Mouse (Mus musculus): Measurements from ENCODE around the gene Tnfsf15. TPM values are rescaled to one million over a fixed set of nuclear protein-coding genes. Genes with fewer than 3 reads are reported as not detected.

Gene Tnfsf15
- polyA plus RNA-seq, 1 experiment, result 0.29 TPM

GRCm38 (mm10) chr4:63740761-63741160, 4.2 kb downstream of the Tnfsf15 start:
- Histone ChIP-seq H3K27me3 (ENCODE audit: control insufficient read depth, insufficient read depth, insufficient read length) (no peaks in the 10 kb centered on the region), H3K4me2 (ENCODE audit: low read depth) (no peak overlapping the region), H3K36me3 (ENCODE audit: control insufficient read depth, insufficient read depth) (no peaks in the 10 kb centered on the region), H3ac (ENCODE audit: control insufficient read depth, insufficient read length) (no peak overlapping the region), H3K4me3 (no peak overlapping the region), H3K79me2 (ENCODE audit: control insufficient read depth, insufficient read depth) (no peaks in the 10 kb centered on the region)
- no peak for TF ChIP-seq MYOG (IDR thresholded peaks at IDR 0.05; ENCODE audit: control insufficient read depth in 1 of 3, insufficient read depth in 1 of 3, insufficient read length in 2 of 3, low read depth in 2 of 3)
- TF ChIP-seq REST (IDR thresholded peaks at IDR 0.05; ENCODE audit: insufficient read depth, insufficient read length), result no peak
- TF ChIP-seq USF1 (IDR thresholded peaks at IDR 0.05; ENCODE audit: low read depth), result no peak
- no peak for TF ChIP-seq TCF3 (IDR thresholded peaks at IDR 0.05; ENCODE audit: insufficient read length, low read depth)
- TF ChIP-seq CEBPB (IDR thresholded peaks at IDR 0.05; ENCODE audit: insufficient read depth, poor library complexity, severe bottlenecking), result no peak
- TF ChIP-seq POLR2A (IDR thresholded peaks at IDR 0.05; ENCODE audit: insufficient read length, low read depth), result no peak
- TF ChIP-seq MYOD1 (IDR thresholded peaks at IDR 0.05; ENCODE audit: control insufficient read depth in 1 of 3, insufficient read length in 2 of 3, low read depth in 2 of 3), result no peak
- no peak for TF ChIP-seq POLR2AphosphoS2 (IDR thresholded peaks at IDR 0.05; ENCODE audit: insufficient read length, low read depth)
- no peak for TF ChIP-seq SRF (IDR thresholded peaks at IDR 0.05; ENCODE audit: control insufficient read depth, insufficient read length, low read depth)

- Histone ChIP-seq H3ac (ENCODE audit: control insufficient read depth, insufficient read length) (no peak overlapping the region), H3K4me3 (no peak overlapping the region), H3K4me2 (ENCODE audit: low read depth) (no peak overlapping the region), H3K27me3 (ENCODE audit: control insufficient read depth, insufficient read depth, insufficient read length) (no peaks in the 10 kb centered on the region), H3K36me3 (ENCODE audit: control insufficient read depth, insufficient read depth) (no peaks in the 10 kb centered on the region), H3K79me2 (ENCODE audit: control insufficient read depth, insufficient read depth) (no peaks in the 10 kb centered on the region)
- TF ChIP-seq SRF (IDR thresholded peaks at IDR 0.05; ENCODE audit: control insufficient read depth, insufficient read length, low read depth) (no peak), MAX (IDR thresholded peaks at IDR 0.05; ENCODE audit: low read depth) (no peak), E2F4 (IDR thresholded peaks at IDR 0.05; ENCODE audit: insufficient read depth) (no peak), CEBPB (IDR thresholded peaks at IDR 0.05; ENCODE audit: insufficient read depth, poor library complexity, severe bottlenecking) (no peak), POLR2A (IDR thresholded peaks at IDR 0.05; ENCODE audit: insufficient read length, low read depth) (no peak), USF1 (IDR thresholded peaks at IDR 0.05; ENCODE audit: low read depth) (no peak), TCF12 (IDR thresholded peaks at IDR 0.05; ENCODE audit: insufficient read depth, poor library complexity, severe bottlenecking) (no peak), TCF3 (IDR thresholded peaks at IDR 0.05; ENCODE audit: insufficient read length, low read depth) (no peak), POLR2AphosphoS2 (IDR thresholded peaks at IDR 0.05; ENCODE audit: insufficient read length, low read depth) (no peak), REST (IDR thresholded peaks at IDR 0.05; ENCODE audit: insufficient read depth, insufficient read length) (no peak), MYOG (IDR thresholded peaks at IDR 0.05; ENCODE audit: control insufficient read depth in 1 of 3, insufficient read depth in 1 of 3, insufficient read length in 2 of 3, low read depth in 2 of 3) (no peak), MYOD1 (IDR thresholded peaks at IDR 0.05; ENCODE audit: control insufficient read depth in 1 of 3, insufficient read length in 2 of 3, low read depth in 2 of 3) (no peak)
These were observed 4.9 kb downstream of the Tnfsf15 start for GRCm38 (mm10) chr4:63740001-63740400.

GRCm38 (mm10) chr4:63739524-63739923, 5.4 kb downstream of the Tnfsf15 start:
- Histone ChIP-seq H3K4me3 (no peak overlapping the region), H3K4me2 (ENCODE audit: low read depth) (no peak overlapping the region), H3K27me3 (ENCODE audit: control insufficient read depth, insufficient read depth, insufficient read length) (no peaks in the 10 kb centered on the region), H3K36me3 (ENCODE audit: control insufficient read depth, insufficient read depth) (no peaks in the 10 kb centered on the region), H3ac (ENCODE audit: control insufficient read depth, insufficient read length) (no peak overlapping the region), H3K79me2 (ENCODE audit: control insufficient read depth, insufficient read depth) (no peaks in the 10 kb centered on the region)
- no peak for TF ChIP-seq TCF12 (IDR thresholded peaks at IDR 0.05; ENCODE audit: insufficient read depth, poor library complexity, severe bottlenecking)
- TF ChIP-seq E2F4 (IDR thresholded peaks at IDR 0.05; ENCODE audit: insufficient read depth), result no peak
- TF ChIP-seq USF1 (IDR thresholded peaks at IDR 0.05; ENCODE audit: low read depth), result no peak
- no peak for TF ChIP-seq POLR2AphosphoS2 (IDR thresholded peaks at IDR 0.05; ENCODE audit: insufficient read length, low read depth)
- no peak for TF ChIP-seq CEBPB (IDR thresholded peaks at IDR 0.05; ENCODE audit: insufficient read depth, poor library complexity, severe bottlenecking)
- no peak for TF ChIP-seq MYOG (IDR thresholded peaks at IDR 0.05; ENCODE audit: control insufficient read depth in 1 of 3, insufficient read depth in 1 of 3, insufficient read length in 2 of 3, low read depth in 2 of 3)

GRCm38 (mm10) chr4:63738364-63738997, 6.4 kb downstream of the Tnfsf15 start:
- Histone ChIP-seq H3ac (ENCODE audit: control insufficient read depth, insufficient read length) (no peak overlapping the region), H3K79me2 (ENCODE audit: control insufficient read depth, insufficient read depth) (no peaks in the 10 kb centered on the region), H3K36me3 (ENCODE audit: control insufficient read depth, insufficient read depth) (no peaks in the 10 kb centered on the region), H3K4me3 (no peak overlapping the region), H3K27me3 (ENCODE audit: control insufficient read depth, insufficient read depth, insufficient read length) (no peaks in the 10 kb centered on the region), H3K4me2 (ENCODE audit: low read depth) (no peak overlapping the region)
- TF ChIP-seq MAX (IDR thresholded peaks at IDR 0.05; ENCODE audit: low read depth) (no peak), CEBPB (IDR thresholded peaks at IDR 0.05; ENCODE audit: insufficient read depth, poor library complexity, severe bottlenecking) (no peak), USF1 (IDR thresholded peaks at IDR 0.05; ENCODE audit: low read depth) (no peak), POLR2AphosphoS2 (IDR thresholded peaks at IDR 0.05; ENCODE audit: insufficient read length, low read depth) (no peak), TCF12 (IDR thresholded peaks at IDR 0.05; ENCODE audit: insufficient read depth, poor library complexity, severe bottlenecking) (no peak), REST (IDR thresholded peaks at IDR 0.05; ENCODE audit: insufficient read depth, insufficient read length) (no peak), MYOD1 (IDR thresholded peaks at IDR 0.05; ENCODE audit: control insufficient read depth in 1 of 3, insufficient read length in 2 of 3, low read depth in 2 of 3) (no peak), E2F4 (IDR thresholded peaks at IDR 0.05; ENCODE audit: insufficient read depth) (no peak), TCF3 (IDR thresholded peaks at IDR 0.05; ENCODE audit: insufficient read length, low read depth) (no peak), POLR2A (IDR thresholded peaks at IDR 0.05; ENCODE audit: insufficient read length, low read depth) (no peak), MYOG (IDR thresholded peaks at IDR 0.05; ENCODE audit: control insufficient read depth in 1 of 3, insufficient read depth in 1 of 3, insufficient read length in 2 of 3, low read depth in 2 of 3) (no peak), SRF (IDR thresholded peaks at IDR 0.05; ENCODE audit: control insufficient read depth, insufficient read length, low read depth) (no peak)

All from myocyte (in vitro differentiated cells).